Comparison of ENCODE assay signal across 8 mouse cellular contexts in the genomic region with DNA sequence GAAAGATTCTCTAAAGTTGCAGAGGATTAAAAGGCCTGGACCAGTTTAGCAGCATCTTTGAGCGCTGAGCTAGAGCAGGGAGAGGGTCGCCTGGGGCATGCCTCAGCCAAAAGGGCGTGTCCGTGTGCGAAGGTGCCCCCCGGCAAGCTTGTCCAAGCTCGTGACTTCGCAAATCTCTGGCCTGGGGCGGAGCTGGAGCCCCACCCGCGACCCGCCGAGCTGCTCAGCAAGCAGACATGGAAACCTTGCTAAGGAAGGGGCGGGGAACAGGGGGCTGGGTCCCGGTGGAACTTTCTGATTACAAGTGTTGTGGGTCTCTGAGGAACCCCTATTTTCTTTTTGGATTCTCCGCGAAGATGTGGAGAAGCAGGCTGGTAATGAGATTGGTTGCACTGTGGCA.
DNase-seq lines count a peak whose midpoint lies in the region; ATAC-seq and TF ChIP-seq lines count a peak whose summit lies in the region.

No protein-coding gene starts in this region.

- in situ Hi-C loops in ES-E14 (cut with MboI; ENCODE audit: low sequenced_read_pairs in 2 of 2, unreplicated experiment in 2 of 2), result no loop called here

- no peaks in the 10 kb centered on the region for H3K9me3 ChIP-seq in heart, embryonic 10.5 days
- no peaks in the 10 kb centered on the region for H3K9me3 ChIP-seq in ES-E14 (ENCODE audit: control insufficient read depth, insufficient read depth, low read depth, low read length)
- no peaks in the 10 kb centered on the region for H3K9me3 ChIP-seq in embryonic facial prominence, embryonic 15.5 days (replicated peaks)
- no peaks in the 10 kb centered on the region for H3K9me3 ChIP-seq in liver, embryonic 11.5 days (ENCODE audit: control insufficient read depth, low read length)
- H3K9me3 ChIP-seq in stomach, embryonic 14.5 days (ENCODE audit: control insufficient read depth, low read depth, low read length), result no peaks in the 10 kb centered on the region

- H3K27ac ChIP-seq in heart, embryonic 10.5 days, result no peak overlapping the region
- H3K27ac ChIP-seq in ES-E14 (ENCODE audit: insufficient read depth, low read depth, low read length, poor library complexity, severe bottlenecking), result no peak overlapping the region
- no peak overlapping the region for H3K27ac ChIP-seq in embryonic facial prominence, embryonic 15.5 days (replicated peaks)
- no peak overlapping the region for H3K27ac ChIP-seq in liver, embryonic 11.5 days (ENCODE audit: low read depth, low read length)
- no peak overlapping the region for H3K27ac ChIP-seq in stomach, embryonic 14.5 days (ENCODE audit: low read length)

- peak overlapping the region; percentile 62 for H3K4me3 ChIP-seq in heart, embryonic 10.5 days
- peak overlapping the region; percentile 5 to 58; a peak in 3 of 4 replicates for H3K4me3 ChIP-seq in ES-E14 (ENCODE audit: insufficient read depth in 1 of 2, low read depth in 1 of 2, low read length in 2 of 2, poor library complexity in 1 of 2, severe bottlenecking in 1 of 2)
- peak overlapping the region; percentile 47 for H3K4me3 ChIP-seq in embryonic facial prominence, embryonic 15.5 days (replicated peaks)
- H3K4me3 ChIP-seq in liver, embryonic 11.5 days (ENCODE audit: low read depth, low read length), result peak overlapping the region; percentile 5; the same call in 1 of the 2 replicates
- peak overlapping the region; percentile 26 for H3K4me3 ChIP-seq in stomach, embryonic 14.5 days (ENCODE audit: low read depth, low read length)

- WGBS in heart, embryonic 10.5 days, result under 1% methylated on average over 17 of the region's 17 CpGs
- WGBS in embryonic facial prominence, embryonic 15.5 days, result under 1% methylated on average over 17 of the region's 17 CpGs
- 3% methylated on average over 17 of the region's 17 CpGs for WGBS in liver, embryonic 11.5 days
- 0% methylated on average over 17 of the region's 17 CpGs for WGBS in stomach, embryonic 14.5 days

- no peak for ATAC-seq in embryonic facial prominence, embryonic 15.5 days (ENCODE audit: insufficient number of reproducible peaks, low FRiP score, low TSS enrichment, low read depth)
- ATAC-seq in liver, embryonic 11.5 days (replicated peaks; ENCODE audit: low FRiP score), result no peak
- peak; percentile 47; the same call in 1 of the 2 replicates for ATAC-seq in stomach, embryonic 14.5 days (ENCODE audit: insufficient number of reproducible peaks, insufficient read depth, low FRiP score, low read depth)

- peaks cover 8% of the 10 kb centered on the region for H3K4me1 ChIP-seq in heart, embryonic 10.5 days
- 0 out of 4 replicates have a peak, but pooled peaks cover 0 to 3% of the 10 kb centered on the region in 2 experiments for H3K4me1 ChIP-seq in ES-E14 (ENCODE audit: control insufficient read depth in 2 of 2, insufficient read depth in 2 of 2, low read length in 2 of 2, poor library complexity in 1 of 2)
- H3K4me1 ChIP-seq in embryonic facial prominence, embryonic 15.5 days, result peaks cover 21% of the 10 kb centered on the region
- no peaks in the 10 kb centered on the region for H3K4me1 ChIP-seq in liver, embryonic 11.5 days (replicated peaks; ENCODE audit: control insufficient read depth, insufficient read depth, low read length)
- H3K4me1 ChIP-seq in stomach, embryonic 14.5 days (ENCODE audit: control insufficient read depth, insufficient read depth, low read length), result peaks cover 14% of the 10 kb centered on the region; the same call in 1 of the 2 replicates

- H3K9ac ChIP-seq in ES-E14 (ENCODE audit: insufficient read depth, low read depth, low read length, poor library complexity, severe bottlenecking), result no peak overlapping the region
- H3K9ac ChIP-seq in embryonic facial prominence, embryonic 15.5 days, result no peak overlapping the region
- no peak overlapping the region for H3K9ac ChIP-seq in liver, embryonic 11.5 days (ENCODE audit: low read depth, low read length)
- no peak overlapping the region for H3K9ac ChIP-seq in stomach, embryonic 14.5 days (replicated peaks; ENCODE audit: low read depth, low read length)

- DNase-seq in heart, embryonic 10.5 days (ENCODE audit: low spot score), result no peak
- DNase-seq in heart, postnatal 14 days, result no peak
- DNase-seq in ES-E14 (ENCODE audit: low read depth, low spot score), result no peak
- DNase-seq in liver, embryonic 11.5 days (ENCODE audit: low spot score), result no peak
- no peak for DNase-seq in urinary bladder, postnatal 4 days (ENCODE audit: low spot score in 2 of 2)
- DNase-seq in heart, postnatal 10 days, result no peak

- intact Hi-C loops in heart, postnatal 14 days (cut with DNase I), result no loop called here
- intact Hi-C loops in heart, postnatal 10 days (cut with DNase I), result no loop called here

- peaks cover 69% of the 10 kb centered on the region for H3K27me3 ChIP-seq in heart, embryonic 10.5 days (ENCODE audit: insufficient read depth, poor library complexity, severe bottlenecking)
- H3K27me3 ChIP-seq in embryonic facial prominence, embryonic 15.5 days, result peaks cover 61% of the 10 kb centered on the region
- H3K27me3 ChIP-seq in liver, embryonic 11.5 days (replicated peaks; ENCODE audit: control insufficient read depth, insufficient read depth, low read length), result peaks cover 51% of the 10 kb centered on the region
- peaks cover 11% of the 10 kb centered on the region for H3K27me3 ChIP-seq in stomach, embryonic 14.5 days (ENCODE audit: control insufficient read depth, insufficient read depth, low read length)

- H3K4me2 ChIP-seq in embryonic facial prominence, embryonic 15.5 days (replicated peaks), result peak overlapping the region; percentile 86
- peak overlapping the region; percentile 53 for H3K4me2 ChIP-seq in liver, embryonic 11.5 days
- peak overlapping the region; percentile 66 for H3K4me2 ChIP-seq in stomach, embryonic 14.5 days (replicated peaks; ENCODE audit: low read depth, low read length)

- no peaks in the 10 kb centered on the region for H3K36me3 ChIP-seq in heart, embryonic 10.5 days
- no peaks in the 10 kb centered on the region for H3K36me3 ChIP-seq in ES-E14 (ENCODE audit: control insufficient read depth, insufficient read depth, low read length, poor library complexity, severe bottlenecking)
- H3K36me3 ChIP-seq in embryonic facial prominence, embryonic 15.5 days, result no peaks in the 10 kb centered on the region
- H3K36me3 ChIP-seq in liver, embryonic 11.5 days (ENCODE audit: control insufficient read depth, insufficient read depth, low read length), result no peaks in the 10 kb centered on the region
- no peaks in the 10 kb centered on the region for H3K36me3 ChIP-seq in stomach, embryonic 14.5 days (ENCODE audit: control insufficient read depth, insufficient read depth, low read length)

TF ChIP-seq in ES-E14, 5 proteins besides CTCF, POLR2A, EP300 and RAD21:
- TF ChIP-seq MAFK (IDR thresholded peaks at IDR 0.05; ENCODE audit: insufficient read depth, low read depth, low read length) (no peak), ZC3H11A (IDR thresholded peaks at IDR 0.05; ENCODE audit: borderline replicate concordance, low read depth, low read length) (no peak), HCFC1 (IDR thresholded peaks at IDR 0.05; ENCODE audit: borderline replicate concordance, insufficient read depth, low read length) (no peak), ZNF384 (IDR thresholded peaks at IDR 0.05; ENCODE audit: low read depth, low read length) (no peak), CHD2 (IDR thresholded peaks at IDR 0.05; ENCODE audit: low read depth, low read length) (no peak)

Comparison
In these comparisons a context has a peak if more than half of its experiments do, and no peak if none do; other contexts are left out.
1. H3K4me3 ChIP-seq: peak in every context shown above with its lines; median percentile 62 in heart, embryonic 10.5 days; 47 in embryonic facial prominence, embryonic 15.5 days; 32 in ES-E14; 26 in stomach, embryonic 14.5 days; 5 in liver, embryonic 11.5 days.